Mouse (Mus musculus): ENCODE results near the gene St3gal3. TPM values are rescaled to one million over a fixed set of nuclear protein-coding genes. Genes with fewer than 3 reads are reported as not detected.

The St3gal3 gene
- total RNA-seq, 2 experiments from 2014 or later: 41.9 to 42.1 TPM

GRCm38 (mm10) chr4:118150804-118151203 is 16.1 kb upstream of the St3gal3 start:
- Histone ChIP-seq H3K27ac (peak overlapping the region; percentile 85), H3K4me3 (no peak overlapping the region)
- TF ChIP-seq CTCF (conservative IDR thresholded peaks at IDR 0.05): no peak
- DNase-seq (ENCODE audit: low spot score in 2 of 2): no peak

GRCm38 (mm10) chr4:118149956-118150680 is 15.4 kb upstream of the St3gal3 start:
- Histone ChIP-seq H3K4me3 (no peak overlapping the region), H3K27ac (peak overlapping the region; percentile 85)
- DNase-seq (ENCODE audit: low spot score in 2 of 2): no peak
- no peak for TF ChIP-seq CTCF (conservative IDR thresholded peaks at IDR 0.05)

DNA sequence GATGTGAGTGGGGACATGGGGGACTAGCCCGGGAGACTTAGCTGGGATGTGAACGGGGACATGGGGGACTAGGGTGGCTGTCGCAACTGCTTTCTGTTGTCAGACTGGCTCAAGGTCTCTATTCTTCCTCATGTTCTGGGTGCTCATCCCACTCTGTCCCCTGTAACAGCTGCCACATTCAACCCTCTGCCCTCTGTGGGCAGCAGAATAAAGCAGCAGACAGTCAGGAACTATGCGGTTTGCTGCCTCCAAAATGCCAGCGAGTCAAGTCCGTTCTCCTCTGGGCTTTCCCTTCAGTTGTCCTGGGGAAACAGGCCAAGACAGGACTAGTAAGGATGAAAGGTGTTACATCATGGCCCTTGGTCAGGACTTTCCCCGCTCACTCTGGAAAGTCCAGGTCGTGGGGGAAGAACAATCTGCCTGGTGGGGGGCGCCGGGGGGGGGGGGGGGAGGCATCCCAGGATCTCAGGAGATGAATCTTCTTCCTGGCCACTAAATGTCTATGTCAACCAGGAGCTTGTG is 14.4 kb upstream of the St3gal3 start:
- no peak for TF ChIP-seq CTCF (conservative IDR thresholded peaks at IDR 0.05)
- no peak for DNase-seq (ENCODE audit: low spot score in 2 of 2)
- H3K27ac ChIP-seq: peak overlapping the region; percentile 85
- H3K4me3 ChIP-seq: no peak overlapping the region

DNA sequence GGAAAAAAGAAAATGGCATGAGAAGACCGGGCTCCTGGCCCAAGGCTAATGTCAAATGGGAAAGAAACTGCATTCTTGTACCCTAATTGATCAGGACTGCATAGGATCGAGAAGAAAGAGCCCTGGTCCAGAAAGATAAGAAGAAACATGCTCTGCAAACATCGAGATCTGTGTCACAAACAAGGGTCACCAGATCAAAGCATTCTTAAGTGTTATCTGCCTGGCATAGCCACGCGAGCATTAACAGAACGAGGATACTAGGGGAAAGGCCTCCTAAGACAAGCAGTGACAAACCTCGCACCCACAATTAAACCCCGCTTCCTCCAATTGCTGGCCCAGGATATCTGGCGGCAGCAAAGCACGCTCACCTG is 13.6 kb upstream of the St3gal3 start:
- H3K27ac ChIP-seq: peak overlapping the region; percentile 85

GRCm38 (mm10) chr4:118147547-118148316 is 13.0 kb upstream of the St3gal3 start:
- H3K4me3 ChIP-seq: no peak overlapping the region
- TF ChIP-seq CTCF (conservative IDR thresholded peaks at IDR 0.05): peak; percentile 47
- peak overlapping the region; percentile 85 for H3K27ac ChIP-seq
- peak; percentile 53 to 55 for DNase-seq (ENCODE audit: low spot score in 2 of 2)

More for the DNA sequence above, 13.6 kb upstream of the St3gal3 start:
- no peak overlapping the region for H3K4me3 ChIP-seq
- no peak for TF ChIP-seq CTCF (conservative IDR thresholded peaks at IDR 0.05)
- no peak for DNase-seq (ENCODE audit: low spot score in 2 of 2)

DNA sequence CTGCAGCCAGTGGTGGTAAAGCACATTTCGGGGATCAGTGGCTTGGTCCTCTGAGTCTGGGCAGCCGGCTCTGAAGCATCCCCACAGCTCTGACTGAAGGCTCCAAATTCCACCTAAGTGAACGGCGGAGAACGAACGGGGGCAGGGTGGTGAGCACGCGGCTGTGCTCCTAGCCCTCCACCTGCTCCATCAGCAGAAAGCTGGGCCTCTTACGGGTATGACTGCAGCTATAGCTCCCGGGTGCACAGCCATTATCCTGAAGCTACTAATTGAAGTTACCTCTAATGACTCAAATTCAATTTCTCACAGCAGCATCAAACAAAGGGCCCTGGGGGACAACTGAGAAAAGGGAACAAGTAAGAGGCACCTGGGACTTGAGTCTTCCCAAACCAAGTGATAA is 12.4 kb upstream of the St3gal3 start:
- no peak for DNase-seq (ENCODE audit: low spot score in 2 of 2)
- no peak overlapping the region for H3K4me3 ChIP-seq
- H3K27ac ChIP-seq: peak overlapping the region; percentile 85
- TF ChIP-seq CTCF (conservative IDR thresholded peaks at IDR 0.05): no peak

GRCm38 (mm10) chr4:118144324-118144723 is 9.6 kb upstream of the St3gal3 start:
- DNase-seq (ENCODE audit: low spot score in 2 of 2): no peak
- Histone ChIP-seq H3K27ac (peak overlapping the region; percentile 29; the same call in 1 of the 2 replicates), H3K4me3 (no peak overlapping the region)
- TF ChIP-seq CTCF (conservative IDR thresholded peaks at IDR 0.05): no peak

DNA sequence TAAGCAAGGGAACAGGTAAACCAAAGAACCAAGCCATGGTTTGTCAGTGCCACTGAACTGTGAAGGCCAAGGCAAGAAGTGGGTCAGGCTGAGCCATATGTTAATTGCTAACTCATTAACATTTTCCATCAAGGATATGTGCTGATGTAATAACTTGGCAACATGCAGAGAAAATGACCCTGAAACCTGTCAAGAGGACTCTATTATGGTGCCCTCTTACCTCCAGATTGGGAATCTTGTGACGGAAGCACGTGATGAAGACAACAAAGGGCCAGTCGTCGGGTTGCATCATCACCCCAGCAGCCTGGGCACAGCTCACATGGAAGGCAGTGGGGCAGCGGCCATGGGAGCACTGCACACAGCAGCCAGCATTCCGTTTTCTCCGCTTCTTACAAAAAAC is 9.0 kb upstream of the St3gal3 start:
- DNase-seq (ENCODE audit: low spot score in 2 of 2): no peak
- peak overlapping the region; percentile 29; the same call in 1 of the 2 replicates for H3K27ac ChIP-seq
- no peak overlapping the region for H3K4me3 ChIP-seq
- TF ChIP-seq CTCF (conservative IDR thresholded peaks at IDR 0.05): no peak

GRCm38 (mm10) chr4:118141511-118141910 is 6.8 kb upstream of the St3gal3 start:
- Histone ChIP-seq H3K27ac (no peak overlapping the region), H3K4me3 (no peak overlapping the region)
- TF ChIP-seq CTCF (conservative IDR thresholded peaks at IDR 0.05): no peak
- DNase-seq (ENCODE audit: low spot score in 2 of 2): no peak

DNA sequence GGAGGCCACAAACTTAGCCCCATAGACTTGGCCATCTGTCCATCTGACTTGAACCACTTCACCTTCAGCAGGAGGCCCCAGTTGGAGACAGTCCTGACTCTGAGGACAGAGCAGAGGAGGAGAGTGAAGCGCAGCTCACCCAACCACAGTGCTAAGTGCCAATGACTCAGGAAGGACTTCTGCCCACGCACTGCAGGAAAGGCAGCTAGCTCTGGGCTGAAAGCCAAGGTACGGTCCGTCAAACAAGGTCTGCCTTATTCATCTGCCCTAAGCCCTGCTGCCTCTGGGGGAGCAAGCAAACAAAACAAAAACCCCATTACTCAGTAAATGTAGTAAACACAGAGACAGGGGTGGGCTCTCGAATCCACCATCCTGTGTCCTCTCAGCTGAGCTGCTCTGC is 4.2 kb upstream of the St3gal3 start:
- TF ChIP-seq CTCF (conservative IDR thresholded peaks at IDR 0.05): peak; percentile 36
- DNase-seq (ENCODE audit: low spot score in 2 of 2): peak; percentile 58 to 59
- no peak overlapping the region for H3K4me3 ChIP-seq
- H3K27ac ChIP-seq: peak overlapping the region; percentile 80

DNA sequence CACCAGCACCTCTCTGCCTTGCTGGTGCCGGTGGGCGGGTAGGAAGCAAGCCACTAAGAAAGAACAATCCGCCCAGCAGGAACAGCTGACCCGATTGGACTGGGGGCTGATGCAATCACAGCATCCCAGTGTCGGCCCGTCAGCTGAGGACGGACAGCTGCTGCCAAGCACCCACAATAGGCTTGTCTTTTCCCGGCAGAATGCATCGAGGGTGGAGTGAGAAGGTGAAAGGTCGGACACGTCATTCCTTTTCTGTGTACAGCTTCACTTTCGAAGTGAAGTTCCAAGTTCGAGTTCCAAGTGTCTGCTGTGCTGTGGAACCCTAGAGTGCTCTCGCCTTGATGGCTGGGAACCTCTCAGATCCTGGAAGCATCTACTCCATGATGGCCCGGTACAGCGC is 3.1 kb upstream of the St3gal3 start:
- H3K4me3 ChIP-seq: no peak overlapping the region
- DNase-seq (ENCODE audit: low spot score in 2 of 2): no peak
- H3K27ac ChIP-seq: peak overlapping the region; percentile 80

GRCm38 (mm10) chr4:118137311-118137710 is 2.6 kb upstream of the St3gal3 start:
- no peak for TF ChIP-seq CTCF (conservative IDR thresholded peaks at IDR 0.05)
- Histone ChIP-seq H3K27ac (peak overlapping the region; percentile 80), H3K4me3 (no peak overlapping the region)
- no peak for DNase-seq (ENCODE audit: low spot score in 2 of 2)

More for the DNA sequence above, 3.1 kb upstream of the St3gal3 start:
- TF ChIP-seq CTCF (conservative IDR thresholded peaks at IDR 0.05): no peak

DNA sequence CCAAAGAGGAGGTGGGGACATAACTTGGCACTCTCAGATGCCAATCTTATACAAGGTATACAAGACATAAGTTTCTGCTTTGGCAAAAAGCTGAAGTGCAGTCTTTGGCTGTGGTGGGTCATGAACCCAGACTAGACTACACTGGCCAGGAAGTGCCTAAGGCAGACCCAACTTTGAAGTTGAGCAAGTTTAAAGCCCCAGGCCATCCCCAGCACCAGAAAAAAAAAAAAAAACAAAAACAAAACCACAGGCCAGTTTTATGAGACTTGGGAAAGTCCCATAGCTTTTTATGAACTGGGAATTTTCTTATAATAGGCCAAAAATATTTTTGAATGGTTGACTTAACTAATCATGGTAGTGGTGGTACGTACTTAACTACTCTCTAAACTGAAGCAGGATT is 700 bp upstream of the St3gal3 start:
- peak overlapping the region; percentile 84 for H3K4me3 ChIP-seq
- DNase-seq (ENCODE audit: low spot score in 2 of 2): no peak
- no peak for TF ChIP-seq CTCF (conservative IDR thresholded peaks at IDR 0.05)
- H3K27ac ChIP-seq: peak overlapping the region; percentile 90
